Mouse (Mus musculus): ENCODE measurements at regions not wholly inside any gene's neighbourhood (a gene's known extent, or its start where the extent isn't known, plus 50 kb on each side); places are given as distances from the start of the nearest gene placed in this dataset.

DNA sequence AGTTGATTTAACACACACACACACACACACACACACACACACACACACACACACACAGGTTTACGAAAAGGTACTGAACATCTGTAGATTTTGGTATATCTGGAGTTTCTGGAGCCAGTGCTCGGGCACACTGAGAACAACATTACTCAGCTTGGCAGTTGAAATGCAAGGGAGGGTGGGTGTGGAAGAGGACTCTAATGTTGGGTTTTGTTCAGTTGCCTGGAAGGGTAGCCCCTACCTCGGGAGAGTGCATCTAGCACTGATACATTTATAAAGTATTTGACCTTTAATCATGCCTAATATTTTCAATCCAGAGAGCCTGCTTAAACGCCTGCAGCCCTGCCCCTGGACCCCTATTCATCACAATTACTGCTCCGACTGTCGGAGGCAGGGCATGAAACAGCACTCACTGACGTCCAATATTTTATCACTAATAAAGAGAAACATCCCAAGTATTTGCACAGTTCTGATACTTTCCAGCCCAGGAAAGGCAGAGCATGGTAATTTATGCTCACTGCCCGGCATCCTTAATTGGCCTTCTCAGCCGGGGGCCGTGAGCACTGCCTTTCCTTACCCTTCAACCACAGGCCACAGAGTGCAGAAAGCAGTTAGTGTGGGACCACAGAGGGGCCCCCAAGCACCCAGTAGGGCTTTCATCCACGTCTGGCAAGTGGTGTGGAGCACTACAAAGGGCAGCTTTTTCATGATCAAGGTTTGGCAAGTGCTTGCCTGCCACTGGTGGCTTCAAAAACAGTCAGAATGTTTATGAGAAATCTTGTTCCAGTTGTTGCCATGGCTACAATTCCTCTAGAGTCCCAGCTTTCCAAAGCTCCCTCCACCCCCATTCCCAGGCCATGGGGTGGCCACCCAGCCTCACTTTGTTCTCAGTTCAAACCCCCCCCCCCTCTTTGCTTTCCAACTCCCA lies 76.3 kb upstream of the Pkdcc start:
- no peak overlapping the region for H3K4me2 ChIP-seq

DNA sequence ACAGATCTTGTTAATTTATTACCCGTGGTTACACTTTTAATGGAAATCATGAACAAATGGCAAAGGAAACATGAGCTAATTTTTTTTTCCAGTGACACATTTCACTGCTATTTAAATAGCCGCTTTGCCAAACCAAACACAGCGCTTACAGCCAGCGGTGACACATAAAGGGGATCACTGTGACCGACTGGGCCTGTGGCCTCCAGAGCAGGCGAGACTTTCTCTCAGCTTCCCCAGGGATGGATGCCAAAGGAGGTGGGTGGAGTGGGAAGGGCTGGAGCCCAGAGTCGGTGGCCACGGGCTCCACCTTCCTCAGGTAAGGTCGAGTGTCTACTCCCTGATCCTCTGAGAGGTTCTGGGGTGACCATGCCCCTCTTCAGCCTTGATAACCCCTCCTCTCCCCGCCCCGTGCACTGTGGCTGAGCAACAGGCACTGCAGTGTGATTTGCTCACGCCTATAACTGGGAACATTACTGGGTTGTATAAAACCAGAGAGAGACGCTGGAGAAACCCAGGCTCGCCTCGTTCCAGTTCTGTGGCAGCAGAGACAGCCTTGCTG lies 66.6 kb upstream of the Pkdcc start:
- Histone ChIP-seq H3K4me3 (replicated peaks) (no peak overlapping the region), H3K36me3 (no peaks in the 10 kb centered on the region), H3K4me1 (replicated peaks) (no peaks in the 10 kb centered on the region), H3K9me3 (replicated peaks) (no peaks in the 10 kb centered on the region; the same call in 1 of the 2 replicates), H3K27ac (no peak overlapping the region), H3K27me3 (no peaks in the 10 kb centered on the region), H3K4me2 (no peak overlapping the region), H3K9ac (no peak overlapping the region)
- WGBS (ENCODE audit: insufficient replicate concordance): 64% methylated on average over 15 of the region's 15 CpGs
- ATAC-seq (ENCODE audit: low read depth) (no peak), DNase-seq (no peak)

More for the DNA sequence above, 76.3 kb upstream of the Pkdcc start:
- Histone ChIP-seq H3K4me3 (replicated peaks) (no peak overlapping the region), H3K4me1 (replicated peaks) (no peaks in the 10 kb centered on the region), H3K9ac (no peak overlapping the region), H3K9me3 (replicated peaks) (no peaks in the 10 kb centered on the region), H3K36me3 (no peaks in the 10 kb centered on the region), H3K27ac (no peak overlapping the region), H3K27me3 (no peaks in the 10 kb centered on the region)
- no peak for ATAC-seq (ENCODE audit: low read depth)
- DNase-seq: no peak
- WGBS (ENCODE audit: insufficient replicate concordance): 48% methylated on average over 11 of the region's 11 CpGs

DNA sequence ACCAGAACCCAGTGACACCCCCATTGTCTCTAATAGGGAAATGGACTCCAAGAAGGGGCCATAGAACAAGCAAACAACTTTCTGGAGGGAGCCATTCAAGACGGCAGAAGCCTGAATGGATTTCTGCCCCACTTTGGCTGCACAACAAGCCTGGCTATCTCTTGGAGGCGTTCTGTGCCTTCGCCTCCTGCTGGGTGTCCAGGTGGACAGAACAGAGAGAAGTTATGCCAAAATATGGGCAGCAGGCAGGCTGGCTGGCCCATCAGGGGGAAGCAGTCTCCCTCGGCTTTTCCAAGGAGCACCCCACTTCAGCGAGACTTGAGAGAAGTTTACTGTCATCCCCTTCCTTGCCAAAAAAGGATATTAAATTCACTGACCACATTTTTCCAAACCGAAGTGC lies 65.8 kb upstream of the Pkdcc start:
- H3K9ac ChIP-seq: no peak overlapping the region
- WGBS (ENCODE audit: insufficient replicate concordance): 74% methylated on average over 6 of the region's 6 CpGs
- H3K4me2 ChIP-seq: no peak overlapping the region
- H3K27ac ChIP-seq: no peak overlapping the region
- no peaks in the 10 kb centered on the region; the same call in 1 of the 2 replicates for H3K9me3 ChIP-seq (replicated peaks)
- no peaks in the 10 kb centered on the region for H3K36me3 ChIP-seq
- H3K4me1 ChIP-seq (replicated peaks): no peaks in the 10 kb centered on the region
- DNase-seq (no peak), ATAC-seq (ENCODE audit: low read depth) (no peak)
- H3K27me3 ChIP-seq: no peaks in the 10 kb centered on the region
- no peak overlapping the region for H3K4me3 ChIP-seq (replicated peaks)

GRCm38 (mm10) chr17:83155106-83155505 lies 60.0 kb upstream of the Pkdcc start:
- no peak for DNase-seq
- 68% methylated on average over 4 of the region's 4 CpGs for WGBS (ENCODE audit: insufficient replicate concordance)
- ATAC-seq (ENCODE audit: low read depth): no peak

GRCm38 (mm10) chr17:83156682-83157081 lies 58.4 kb upstream of the Pkdcc start:
- Histone ChIP-seq H3K27me3 (no peaks in the 10 kb centered on the region), H3K9me3 (replicated peaks) (no peaks in the 10 kb centered on the region; the same call in 1 of the 2 replicates), H3K36me3 (no peaks in the 10 kb centered on the region), H3K4me1 (replicated peaks) (0 out of 2 replicates have a peak, but pooled peaks cover 4% of the 10 kb centered on the region), H3K4me3 (replicated peaks) (no peak overlapping the region), H3K27ac (no peak overlapping the region), H3K4me2 (no peak overlapping the region), H3K9ac (no peak overlapping the region)
- WGBS (ENCODE audit: insufficient replicate concordance): 47% methylated on average over 8 of the region's 8 CpGs
- no peak for ATAC-seq (ENCODE audit: low read depth)
- DNase-seq: no peak

More at GRCm38 (mm10) chr17:83155106-83155505, 60.0 kb upstream of the Pkdcc start:
- no peak overlapping the region for H3K4me2 ChIP-seq
- no peak overlapping the region for H3K4me3 ChIP-seq (replicated peaks)
- H3K36me3 ChIP-seq: no peaks in the 10 kb centered on the region
- no peaks in the 10 kb centered on the region for H3K4me1 ChIP-seq (replicated peaks)
- no peaks in the 10 kb centered on the region for H3K27me3 ChIP-seq
- no peak overlapping the region for H3K27ac ChIP-seq
- no peak overlapping the region for H3K9ac ChIP-seq
- no peaks in the 10 kb centered on the region; the same call in 1 of the 2 replicates for H3K9me3 ChIP-seq (replicated peaks)

DNA sequence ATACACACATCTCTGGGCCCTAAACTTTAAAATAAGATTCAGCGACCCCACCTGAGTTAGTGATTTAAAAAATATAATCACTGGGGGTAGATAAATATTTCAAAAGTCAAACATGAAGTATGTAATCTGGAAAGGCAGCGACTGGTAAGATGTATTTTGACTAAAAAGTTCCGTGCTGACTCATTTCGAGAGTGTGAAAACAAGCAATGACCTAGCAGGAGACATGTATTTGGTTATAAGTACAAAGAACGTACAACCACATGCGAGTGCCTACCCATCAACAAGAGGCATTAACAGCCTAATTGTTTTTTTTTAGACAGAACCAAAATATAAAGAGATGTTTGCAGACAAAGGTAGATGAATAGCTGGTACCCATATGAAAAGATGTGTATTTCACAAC lies 57.0 kb upstream of the Pkdcc start:
- Histone ChIP-seq H3K36me3 (no peaks in the 10 kb centered on the region), H3K9ac (no peak overlapping the region), H3K4me2 (no peak overlapping the region), H3K4me3 (replicated peaks) (no peak overlapping the region), H3K27ac (no peak overlapping the region), H3K4me1 (replicated peaks) (0 out of 2 replicates have a peak, but pooled peaks cover 5% of the 10 kb centered on the region), H3K9me3 (replicated peaks) (no peaks in the 10 kb centered on the region), H3K27me3 (no peaks in the 10 kb centered on the region)
- 67% methylated on average over 6 of the region's 6 CpGs for WGBS (ENCODE audit: insufficient replicate concordance)
- DNase-seq (no peak), ATAC-seq (ENCODE audit: low read depth) (no peak)

GRCm38 (mm10) chr17:83158652-83159051 lies 56.4 kb upstream of the Pkdcc start:
- Histone ChIP-seq H3K27ac (no peak overlapping the region), H3K9me3 (replicated peaks) (no peaks in the 10 kb centered on the region), H3K4me2 (no peak overlapping the region), H3K4me1 (replicated peaks) (0 out of 2 replicates have a peak, but pooled peaks cover 5% of the 10 kb centered on the region), H3K36me3 (no peaks in the 10 kb centered on the region), H3K9ac (no peak overlapping the region), H3K4me3 (replicated peaks) (no peak overlapping the region), H3K27me3 (no peaks in the 10 kb centered on the region)
- ATAC-seq (ENCODE audit: low read depth) (no peak), DNase-seq (no peak)
- WGBS (ENCODE audit: insufficient replicate concordance): 77% methylated on average over 10 of the region's 10 CpGs

- 54% methylated on average over 4 of the region's 4 CpGs for WGBS (ENCODE audit: insufficient replicate concordance)
Measured at GRCm38 (mm10) chr17:83159634-83160033, 55.5 kb upstream of the Pkdcc start.

GRCm38 (mm10) chr17:83160296-83160695 lies 54.8 kb upstream of the Pkdcc start:
- Histone ChIP-seq H3K4me1 (replicated peaks) (0 out of 2 replicates have a peak, but pooled peaks cover 5% of the 10 kb centered on the region), H3K9me3 (replicated peaks) (no peaks in the 10 kb centered on the region), H3K27ac (no peak overlapping the region), H3K9ac (no peak overlapping the region), H3K27me3 (no peaks in the 10 kb centered on the region), H3K4me2 (no peak overlapping the region), H3K4me3 (replicated peaks) (no peak overlapping the region), H3K36me3 (no peaks in the 10 kb centered on the region)
- no peak for ATAC-seq (ENCODE audit: low read depth)
- DNase-seq: no peak
- WGBS (ENCODE audit: insufficient replicate concordance): 53% methylated on average over 4 of the region's 4 CpGs

More at GRCm38 (mm10) chr17:83159634-83160033, 55.5 kb upstream of the Pkdcc start:
- DNase-seq (no peak), ATAC-seq (ENCODE audit: low read depth) (no peak)
- H3K9ac ChIP-seq: no peak overlapping the region
- H3K4me2 ChIP-seq: no peak overlapping the region
- no peak overlapping the region for H3K4me3 ChIP-seq (replicated peaks)
- no peaks in the 10 kb centered on the region for H3K36me3 ChIP-seq
- no peak overlapping the region for H3K27ac ChIP-seq
- H3K27me3 ChIP-seq: no peaks in the 10 kb centered on the region
- H3K9me3 ChIP-seq (replicated peaks): no peaks in the 10 kb centered on the region
- 0 out of 2 replicates have a peak, but pooled peaks cover 5% of the 10 kb centered on the region for H3K4me1 ChIP-seq (replicated peaks)

DNA sequence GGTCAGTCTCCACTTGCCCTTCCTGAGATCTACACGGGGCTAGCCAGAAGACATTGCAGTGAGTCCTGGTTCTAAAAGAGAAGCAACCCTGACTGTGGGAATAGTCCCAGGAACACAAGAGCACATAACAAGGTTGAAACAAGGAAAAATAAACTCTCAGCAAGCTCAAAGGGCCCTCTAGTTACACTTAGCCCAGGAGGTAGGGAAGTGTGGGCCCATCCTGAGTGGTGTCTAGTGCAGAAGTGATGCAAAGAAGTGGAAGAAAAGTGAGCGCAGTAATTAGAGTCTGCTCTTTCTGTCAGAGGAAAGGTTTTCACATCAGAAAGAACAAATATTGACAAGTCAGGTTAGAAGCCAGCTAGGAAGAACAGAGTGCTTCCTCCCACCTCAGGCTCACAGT lies 53.4 kb upstream of the Pkdcc start:
- Histone ChIP-seq H3K36me3 (no peaks in the 10 kb centered on the region), H3K4me1 (replicated peaks) (0 out of 2 replicates have a peak, but pooled peaks cover 5% of the 10 kb centered on the region), H3K27ac (no peak overlapping the region), H3K27me3 (no peaks in the 10 kb centered on the region), H3K4me2 (no peak overlapping the region), H3K4me3 (replicated peaks) (no peak overlapping the region), H3K9me3 (replicated peaks) (no peaks in the 10 kb centered on the region), H3K9ac (no peak overlapping the region)
- no peak for ATAC-seq (ENCODE audit: low read depth)
- no peak for DNase-seq
- 50% methylated on average over 2 of the region's 2 CpGs for WGBS (ENCODE audit: insufficient replicate concordance)

GRCm38 (mm10) chr17:83163952-83164560 lies 51.0 kb upstream of the Pkdcc start:
- no peak for DNase-seq

More at GRCm38 (mm10) chr17:83163952-83164560, 51.0 kb upstream of the Pkdcc start:
- no peak overlapping the region for H3K27ac ChIP-seq
- no peaks in the 10 kb centered on the region for H3K27me3 ChIP-seq
- H3K4me2 ChIP-seq: no peak overlapping the region
- ATAC-seq (ENCODE audit: low read depth): no peak
- H3K9ac ChIP-seq: no peak overlapping the region
- H3K9me3 ChIP-seq (replicated peaks): no peaks in the 10 kb centered on the region
- H3K4me1 ChIP-seq (replicated peaks): 0 out of 2 replicates have a peak, but pooled peaks cover 5% of the 10 kb centered on the region
- H3K36me3 ChIP-seq: no peaks in the 10 kb centered on the region
- H3K4me3 ChIP-seq (replicated peaks): no peak overlapping the region
- WGBS (ENCODE audit: insufficient replicate concordance): 52% methylated on average over 9 of the region's 9 CpGs

Measured in liver, embryonic 13.5 days (tissue).